Mouse (Mus musculus): ENCODE measurements around the gene Gsta2.
"Not testable (repeated sequence)": the region's sequence is repeated elsewhere in the genome, so short reads cannot be mapped to it uniquely, and the experiment has no call there.

GRCm38 (mm10) chr9:78308122-78308521 is 47.5 kb downstream of the Gsta2 start:
- not testable (repeated sequence) for TF ChIP-seq POLR2A (IDR thresholded peaks at IDR 0.05; ENCODE audit: borderline replicate concordance, low read depth, low read length); CTCF (IDR thresholded peaks at IDR 0.05; ENCODE audit: low read depth, low read length)
